Mouse (Mus musculus) lung, postnatal 0 days (tissue): Measurements from ENCODE around the gene Dus1l.

Experiments used
- CTCF ChIP-seq: IDR thresholded peaks from 2 replicates; pipeline ENCODE4 v1.5.1; 2016; ENCODE audit warnings: antibody characterized with exemption, mild to moderate bottlenecking
- EP300 ChIP-seq: IDR thresholded peaks from 2 replicates; pipeline ENCODE4 v1.6.1; 2016; ENCODE audit warnings: antibody characterized with exemption, mild to moderate bottlenecking, control low read depth

- TF ChIP-seq CTCF (no peak), EP300 (no peak)
Observed at GRCm38 (mm10) chr11:120804274-120804673, 8.1 kb upstream of the Dus1l start.
